Mouse (Mus musculus) layer of hippocampus, postnatal 14 days (tissue): ENCODE data around the gene Tmem222. TPM values are rescaled to one million over a fixed set of nuclear protein-coding genes. Genes with fewer than 3 reads are reported as not detected.

Experiments
- DNase-seq, 2 experiments: peaks; one replicate each; pipeline ENCODE4 v3.0.0; 2021 to 2022; ENCODE audit warnings: low spot score in 2 of 2, mixed read lengths in 1 of 2
- total RNA-seq, 2 experiments: library from RNA; stranded (reverse); gene quantifications; 2 replicates each; pipeline ENCODE4 v1.2.3; 2021

Gene Tmem222
- total RNA-seq, 2 experiments from 2014 or later: 78.2 to 78.4 TPM

- DNase-seq: no peak
Observed at GRCm38 (mm10) chr4:133255392-133255791, 22.2 kb downstream of the Tmem222 start.

GRCm38 (mm10) chr4:133253412-133253811 is 24.2 kb downstream of the Tmem222 start:
- no peak for DNase-seq

- DNase-seq: no peak
Observed at GRCm38 (mm10) chr4:133252089-133252488, 25.5 kb downstream of the Tmem222 start.

GRCm38 (mm10) chr4:133251214-133251613 is 26.4 kb downstream of the Tmem222 start:
- no peak for DNase-seq

GRCm38 (mm10) chr4:133250609-133251008 is 27.0 kb downstream of the Tmem222 start:
- peak; percentile 83 for DNase-seq

- no peak for DNase-seq
Observed at GRCm38 (mm10) chr4:133247806-133248449, 29.7 kb downstream of the Tmem222 start.

- no peak for DNase-seq
Observed at GRCm38 (mm10) chr4:133247072-133247471, 30.5 kb downstream of the Tmem222 start.

GRCm38 (mm10) chr4:133244289-133244688 is 33.3 kb downstream of the Tmem222 start:
- DNase-seq: no peak

- DNase-seq: no peak
Observed at GRCm38 (mm10) chr4:133243538-133243937, 34.1 kb downstream of the Tmem222 start.

- no peak for DNase-seq
Observed at GRCm38 (mm10) chr4:133242710-133243109, 34.9 kb downstream of the Tmem222 start.

- no peak for DNase-seq
Observed at GRCm38 (mm10) chr4:133241910-133242309, 35.7 kb downstream of the Tmem222 start.

GRCm38 (mm10) chr4:133240934-133241908 is 36.4 kb downstream of the Tmem222 start:
- DNase-seq: peak; percentile 86 to 87

GRCm38 (mm10) chr4:133240490-133240921 is 37.1 kb downstream of the Tmem222 start, which contains the start of gene Map3k6:
Map3k6 (plus strand) TSS chr4:133240818.
- peak in 1 of 2 experiments; percentile 29 for DNase-seq

GRCm38 (mm10) chr4:133237911-133238310 is 39.7 kb downstream of the Tmem222 start:
- DNase-seq: no peak

- no peak for DNase-seq
Observed at GRCm38 (mm10) chr4:133235415-133235814, 42.2 kb downstream of the Tmem222 start.

- no peak for DNase-seq
Observed at GRCm38 (mm10) chr4:133234771-133235170, 42.8 kb downstream of the Tmem222 start.

- DNase-seq: no peak
Observed at GRCm38 (mm10) chr4:133233285-133233976, 44.2 kb downstream of the Tmem222 start.

GRCm38 (mm10) chr4:133229582-133229981 is 48.0 kb downstream of the Tmem222 start:
- DNase-seq: peak in 1 of 2 experiments; percentile 37

GRCm38 (mm10) chr4:133227636-133228035 is 50.0 kb downstream of the Tmem222 start:
- DNase-seq: no peak

- no peak for DNase-seq
Observed at GRCm38 (mm10) chr4:133226073-133226472, 51.5 kb downstream of the Tmem222 start.

- DNase-seq: no peak
Observed at GRCm38 (mm10) chr4:133223875-133224274, 53.7 kb downstream of the Tmem222 start.
